Mouse (Mus musculus) heart, postnatal 0 days (tissue): ENCODE data around the gene Htr6.

Source experiments
- CTCF ChIP-seq: IDR thresholded peaks from 2 replicates; pipeline ENCODE4 v1.5.1; 2016; ENCODE audit warnings: antibody characterized with exemption, control low read depth, low read depth
- EP300 ChIP-seq: IDR thresholded peaks from 2 replicates; pipeline ENCODE4 v1.6.1; 2016; ENCODE audit warnings: antibody characterized with exemption, low read depth

GRCm38 (mm10) chr4:139085337-139085736 is 10.0 kb upstream of the Htr6 start:
- TF ChIP-seq CTCF (no peak), EP300 (no peak)
